Mouse (Mus musculus) brain, embryonic 14.5 days (tissue): ENCODE results near the gene Pepd.

Experiments
- CTCF ChIP-seq: fragments of 200-500 bp; IDR thresholded peaks from 2 replicates; pipeline ENCODE4 v1.5.1; 2012; ENCODE audit warnings: inconsistent platforms, mild to moderate bottlenecking, moderate library complexity, borderline replicate concordance; ENCODE audit not compliant: insufficient read depth, insufficient read length; ENCODE audit errors: extremely low read depth
- POLR2A ChIP-seq: fragments of 200-500 bp; IDR thresholded peaks from 2 replicates; pipeline ENCODE4 v1.6.1; 2012; ENCODE audit warnings: mild to moderate bottlenecking, inconsistent platforms, borderline replicate concordance; ENCODE audit not compliant: poor library complexity, insufficient read depth, insufficient read length, severe bottlenecking; ENCODE audit errors: extremely low read depth

- no peak for TF ChIP-seq CTCF
- TF ChIP-seq POLR2A, result no peak
These were observed 59.6 kb downstream of the Pepd start for GRCm38 (mm10) chr7:34971826-34972225.
